Mouse (Mus musculus): Measurements from ENCODE around the gene Golph3. TPM values are rescaled to one million over a fixed set of nuclear protein-coding genes. Genes with fewer than 3 reads are reported as not detected.

Gene Golph3
- total RNA-seq, 2 experiments from 2014 or later: 59.5 to 59.7 TPM

GRCm38 (mm10) chr15:12373496-12373895, 52.2 kb downstream of the Golph3 start:
- intact Hi-C loops (cut with DNase I; ENCODE audit: low total_unique reads): loop anchor here (5.0 kb wide), 1 partner anchor 419 kb away; no protein-coding TSS in a partner anchor
- no peak for DNase-seq

GRCm38 (mm10) chr15:12373918-12374317, 52.7 kb downstream of the Golph3 start:
- intact Hi-C loops (cut with DNase I; ENCODE audit: low total_unique reads): loop anchor here (5.0 kb wide), 1 partner anchor 418 kb away; no protein-coding TSS in a partner anchor
- no peak for DNase-seq

- no peak for DNase-seq
- intact Hi-C loops (cut with DNase I; ENCODE audit: low total_unique reads): loop anchor here (5.0 kb wide), 1 partner anchor 417 kb away; no protein-coding TSS in a partner anchor
These were observed 53.7 kb downstream of the Golph3 start for GRCm38 (mm10) chr15:12374916-12375315.

GRCm38 (mm10) chr15:12375641-12376311, 54.5 kb downstream of the Golph3 start:
- intact Hi-C loops (cut with DNase I; ENCODE audit: low total_unique reads): no loop called here
- DNase-seq: peak; percentile 91

- DNase-seq: no peak
- intact Hi-C loops (cut with DNase I; ENCODE audit: low total_unique reads): no loop called here
These were observed 55.3 kb downstream of the Golph3 start for GRCm38 (mm10) chr15:12376491-12377069.

GRCm38 (mm10) chr15:12377800-12378199, 56.5 kb downstream of the Golph3 start:
- intact Hi-C loops (cut with DNase I; ENCODE audit: low total_unique reads): no loop called here

GRCm38 (mm10) chr15:12380057-12380456, 58.8 kb downstream of the Golph3 start:
- no peak for DNase-seq
- intact Hi-C loops (cut with DNase I; ENCODE audit: low total_unique reads): no loop called here

More at GRCm38 (mm10) chr15:12377800-12378199, 56.5 kb downstream of the Golph3 start:
- no peak for DNase-seq

GRCm38 (mm10) chr15:12380548-12380947, 59.3 kb downstream of the Golph3 start:
- intact Hi-C loops (cut with DNase I; ENCODE audit: low total_unique reads): no loop called here
- no peak for DNase-seq

GRCm38 (mm10) chr15:12384679-12385078, 63.4 kb downstream of the Golph3 start:
- no peak for DNase-seq
- intact Hi-C loops (cut with DNase I; ENCODE audit: low total_unique reads): no loop called here

GRCm38 (mm10) chr15:12388726-12389489, 67.7 kb downstream of the Golph3 start:
- intact Hi-C loops (cut with DNase I; ENCODE audit: low total_unique reads): no loop called here
- no peak for DNase-seq

- intact Hi-C loops (cut with DNase I; ENCODE audit: low total_unique reads): no loop called here
- no peak for DNase-seq
These were observed 73.5 kb downstream of the Golph3 start for GRCm38 (mm10) chr15:12394758-12395157.

GRCm38 (mm10) chr15:12397032-12397431, 75.8 kb downstream of the Golph3 start:
- no peak for DNase-seq
- intact Hi-C loops (cut with DNase I; ENCODE audit: low total_unique reads): no loop called here

Other genes starting within 250 kb of the Golph3 start
- 10 to 100 TPM; 52.1 to 58.4 TPM for gene Zfr, start 203.6 kb upstream of the Golph3 start, total RNA-seq (2021)
- 1 to 10 TPM; 6.0 to 7.1 TPM for gene Mtmr12, start 116.4 kb upstream of the Golph3 start, total RNA-seq (2021)
- gene 1810049J17Rik, start 449 bp downstream of the Golph3 start, total RNA-seq (2021): not detected